In the genomic region with DNA sequence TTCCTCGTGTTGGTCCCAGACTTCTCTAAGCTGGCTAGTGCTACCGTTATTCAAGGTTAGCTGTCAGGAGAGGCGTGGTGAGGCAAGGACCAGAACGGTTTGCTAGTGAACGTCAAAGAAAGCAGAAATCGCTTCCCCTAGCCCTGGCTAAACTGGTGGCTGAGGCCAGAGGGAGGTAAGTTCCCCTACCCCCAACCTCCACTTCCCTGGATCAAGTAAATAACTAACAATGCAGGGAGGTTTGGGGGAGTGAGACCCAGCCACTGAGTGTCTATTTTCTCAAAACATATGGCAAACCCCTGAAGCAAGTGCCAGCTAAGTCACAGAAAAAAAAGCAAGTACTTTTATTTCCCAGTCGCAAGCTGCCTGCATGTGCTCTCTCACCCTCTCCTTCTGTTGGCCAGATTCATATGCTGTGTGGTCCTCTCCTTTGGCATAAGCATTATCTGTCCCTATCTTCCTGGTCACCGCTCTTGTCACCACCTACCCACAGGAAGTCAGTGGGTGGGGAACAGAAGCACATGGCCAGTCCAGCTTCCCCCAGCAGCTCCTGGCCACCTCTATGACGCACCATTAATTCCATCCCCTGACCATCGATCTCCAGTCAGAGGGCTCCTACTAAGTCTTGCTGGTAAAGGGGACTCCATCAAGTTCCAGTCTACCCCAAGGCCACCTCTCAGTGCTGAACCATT, we compare ENCODE assay signal across 10 mouse cellular contexts.
DNase-seq lines count a peak whose midpoint lies in the region; ATAC-seq and TF ChIP-seq lines count a peak whose summit lies in the region.
"Had no signal": no experiment of that assay in that cellular context is flagged by ENCODE, and none has a peak within 500 bp of the region (broad histone marks: within the 10 kb centered on the region; RNA-seq: fewer than 3 reads in every experiment).

No protein-coding gene starts in this region.

- no peak overlapping the region for H3K4me2 ChIP-seq in lung, embryonic 15.5 days
- H3K4me2 ChIP-seq in lung, postnatal 0 days (replicated peaks; ENCODE audit: low read depth, low read length) = no peak overlapping the region
- peak overlapping the region; percentile 72 for H3K4me2 ChIP-seq in hindbrain, embryonic 14.5 days (replicated peaks)
- peak overlapping the region; percentile 63 for H3K4me2 ChIP-seq in neural tube, embryonic 12.5 days (replicated peaks)

- H3K4me1 ChIP-seq in lung, embryonic 15.5 days = peaks cover 9% of the 10 kb centered on the region; the same call in 1 of the 2 replicates
- H3K4me1 ChIP-seq in lung, postnatal 0 days (ENCODE audit: insufficient read depth, low read depth, low read length) = no peaks in the 10 kb centered on the region
- peaks cover 40% of the 10 kb centered on the region for H3K4me1 ChIP-seq in hindbrain, embryonic 14.5 days (replicated peaks; ENCODE audit: control insufficient read depth, insufficient read depth, low read length)
- H3K4me1 ChIP-seq in neural tube, embryonic 12.5 days = peaks cover 23% of the 10 kb centered on the region

- peak; percentile 23; the same call in 1 of the 2 replicates for ATAC-seq in lung, embryonic 15.5 days (ENCODE audit: borderline replicate concordance, extremely low read depth, low FRiP score, low TSS enrichment)
- ATAC-seq in lung, postnatal 0 days = no peak
- ATAC-seq in hindbrain, embryonic 14.5 days (ENCODE audit: low FRiP score) = peak; percentile 18; the same call in 1 of the 2 replicates
- peak; percentile 34 for ATAC-seq in neural tube, embryonic 12.5 days (ENCODE audit: low FRiP score, low read depth)

- H3K9me3 ChIP-seq in lung, embryonic 15.5 days = no peaks in the 10 kb centered on the region
- no peaks in the 10 kb centered on the region for H3K9me3 ChIP-seq in lung, postnatal 0 days (ENCODE audit: low read length)
- no peaks in the 10 kb centered on the region for H3K9me3 ChIP-seq in hindbrain, embryonic 14.5 days (ENCODE audit: control insufficient read depth, low read length)
- H3K9me3 ChIP-seq in neural tube, embryonic 12.5 days = no peaks in the 10 kb centered on the region

- WGBS in lung, embryonic 15.5 days = 53% methylated on average over 10 of the region's 10 CpGs
- WGBS in lung, postnatal 0 days = 49% methylated on average over 10 of the region's 10 CpGs
- 53% methylated on average over 10 of the region's 10 CpGs for WGBS in hindbrain, embryonic 14.5 days
- WGBS in neural tube, embryonic 12.5 days = 64% methylated on average over 10 of the region's 10 CpGs

- H3K27ac ChIP-seq in lung, embryonic 15.5 days = no peak overlapping the region
- H3K27ac ChIP-seq in lung, postnatal 0 days (ENCODE audit: low read length) = no peak overlapping the region
- peak overlapping the region; percentile 90 for H3K27ac ChIP-seq in hindbrain, embryonic 14.5 days
- no peak overlapping the region for H3K27ac ChIP-seq in neural tube, embryonic 12.5 days

- no peaks in the 10 kb centered on the region for H3K27me3 ChIP-seq in lung, embryonic 15.5 days
- H3K27me3 ChIP-seq in lung, postnatal 0 days (replicated peaks; ENCODE audit: insufficient read depth, low read length) = no peaks in the 10 kb centered on the region
- H3K27me3 ChIP-seq in hindbrain, embryonic 14.5 days (ENCODE audit: control insufficient read depth, insufficient read depth, low read length) = no peaks in the 10 kb centered on the region
- no peaks in the 10 kb centered on the region for H3K27me3 ChIP-seq in neural tube, embryonic 12.5 days (replicated peaks)

- intact Hi-C loops in heart, postnatal 36 days (cut with DNase I) = no loop called here

- H3K9ac ChIP-seq in lung, embryonic 15.5 days = no peak overlapping the region
- no peak overlapping the region for H3K9ac ChIP-seq in lung, postnatal 0 days (replicated peaks; ENCODE audit: low read depth)
- peak overlapping the region; percentile 60 for H3K9ac ChIP-seq in hindbrain, embryonic 14.5 days
- 0 out of 2 replicates have a peak overlapping the region, but pooled peaks have one; percentile 48 for H3K9ac ChIP-seq in neural tube, embryonic 12.5 days

- no peak for TF ChIP-seq CTCF in lung, postnatal 0 days (IDR thresholded peaks at IDR 0.05)

- no peak for TF ChIP-seq EP300 in lung, postnatal 0 days (IDR thresholded peaks at IDR 0.05)

- H3K36me3 ChIP-seq in lung, embryonic 15.5 days = no peaks in the 10 kb centered on the region
- H3K36me3 ChIP-seq in lung, postnatal 0 days (ENCODE audit: insufficient read depth, low read length) = no peaks in the 10 kb centered on the region
- no peaks in the 10 kb centered on the region for H3K36me3 ChIP-seq in hindbrain, embryonic 14.5 days (replicated peaks; ENCODE audit: control insufficient read depth, insufficient read depth)
- no peaks in the 10 kb centered on the region for H3K36me3 ChIP-seq in neural tube, embryonic 12.5 days

- DNase-seq in cerebellum, adult 11-12 months = peak; percentile 76
- DNase-seq in cerebellum, adult 9-10 months = no peak
- DNase-seq in lung, postnatal 0 days (ENCODE audit: low spot score) = no peak
- no peak for DNase-seq in hindbrain, embryonic 14.5 days (ENCODE audit: low spot score)
- no peak for DNase-seq in urinary bladder, postnatal 36 days (ENCODE audit: low spot score in 2 of 2)
- no peak for DNase-seq in heart, postnatal 36 days
- DNase-seq: adrenal gland, postnatal 14 days; lung, postnatal 4 days had no signal

- no peak overlapping the region for H3K4me3 ChIP-seq in lung, embryonic 15.5 days
- H3K4me3 ChIP-seq in lung, postnatal 0 days (ENCODE audit: low read depth, low read length) = no peak overlapping the region
- peak overlapping the region; percentile 39 for H3K4me3 ChIP-seq in hindbrain, embryonic 14.5 days (replicated peaks; ENCODE audit: low read length)
- no peak overlapping the region for H3K4me3 ChIP-seq in neural tube, embryonic 12.5 days

Comparison
In these comparisons a context has a peak if more than half of its experiments do, and no peak if none do; other contexts are left out.
1. H3K4me2 ChIP-seq: peak in hindbrain, embryonic 14.5 days (single experiment) and neural tube, embryonic 12.5 days (single experiment); none in lung, embryonic 15.5 days (single experiment) and lung, postnatal 0 days (single experiment).
2. H3K9ac ChIP-seq: peak in hindbrain, embryonic 14.5 days (single experiment) and neural tube, embryonic 12.5 days (single experiment); none in lung, embryonic 15.5 days (single experiment) and lung, postnatal 0 days (single experiment).